Mouse (Mus musculus): ENCODE data around the gene Il1rl2.

The Il1rl2 gene

GRCm38 (mm10) chr1:40378794-40379193, 54.4 kb downstream of the Il1rl2 start:
- peak; percentile 45 to 48 for DNase-seq (ENCODE audit: low spot score in 2 of 2)

GRCm38 (mm10) chr1:40380111-40380510, 55.7 kb downstream of the Il1rl2 start:
- peak; percentile 27 to 60 for DNase-seq (ENCODE audit: low spot score in 2 of 2)

GRCm38 (mm10) chr1:40380990-40381389, 56.6 kb downstream of the Il1rl2 start:
- no peak for DNase-seq (ENCODE audit: low spot score in 2 of 2)

- DNase-seq (ENCODE audit: low spot score in 2 of 2), result no peak
Measured at GRCm38 (mm10) chr1:40382841-40383240, 58.4 kb downstream of the Il1rl2 start.

- DNase-seq (ENCODE audit: low spot score in 2 of 2), result no peak
Measured at GRCm38 (mm10) chr1:40384931-40385545, 60.6 kb downstream of the Il1rl2 start.

GRCm38 (mm10) chr1:40391374-40391773, 67.0 kb downstream of the Il1rl2 start:
- DNase-seq (ENCODE audit: low spot score in 2 of 2), result no peak

GRCm38 (mm10) chr1:40392535-40392934, 68.1 kb downstream of the Il1rl2 start:
- no peak for DNase-seq (ENCODE audit: low spot score in 2 of 2)

GRCm38 (mm10) chr1:40393214-40393613, 68.8 kb downstream of the Il1rl2 start:
- DNase-seq (ENCODE audit: low spot score in 2 of 2), result no peak

- no peak for DNase-seq (ENCODE audit: low spot score in 2 of 2)
Measured at GRCm38 (mm10) chr1:40399639-40400038, 75.2 kb downstream of the Il1rl2 start.

GRCm38 (mm10) chr1:40404682-40405081, 80.3 kb downstream of the Il1rl2 start:
- no peak for DNase-seq (ENCODE audit: low spot score in 2 of 2)

DNA sequence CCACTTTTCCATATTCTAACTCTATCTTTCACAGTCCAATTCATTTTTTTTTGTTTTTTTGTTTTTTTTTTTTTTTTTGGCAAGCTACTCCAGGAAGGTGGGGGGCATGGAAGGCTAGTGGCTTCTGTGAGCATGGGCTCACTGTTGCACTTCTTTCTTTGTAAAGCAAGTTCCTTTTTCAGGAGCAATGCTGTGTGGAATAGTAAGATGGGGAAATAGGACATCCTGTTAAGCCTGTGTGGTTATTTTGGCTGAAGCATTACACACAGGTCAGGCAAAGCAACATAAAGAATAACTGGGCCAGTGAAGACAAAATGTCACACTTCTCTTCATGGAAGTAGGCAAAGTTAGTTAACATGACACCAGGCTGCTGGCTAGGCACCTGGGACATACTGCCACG, 85.5 kb downstream of the Il1rl2 start:
- no peak for DNase-seq (ENCODE audit: low spot score in 2 of 2)

DNA sequence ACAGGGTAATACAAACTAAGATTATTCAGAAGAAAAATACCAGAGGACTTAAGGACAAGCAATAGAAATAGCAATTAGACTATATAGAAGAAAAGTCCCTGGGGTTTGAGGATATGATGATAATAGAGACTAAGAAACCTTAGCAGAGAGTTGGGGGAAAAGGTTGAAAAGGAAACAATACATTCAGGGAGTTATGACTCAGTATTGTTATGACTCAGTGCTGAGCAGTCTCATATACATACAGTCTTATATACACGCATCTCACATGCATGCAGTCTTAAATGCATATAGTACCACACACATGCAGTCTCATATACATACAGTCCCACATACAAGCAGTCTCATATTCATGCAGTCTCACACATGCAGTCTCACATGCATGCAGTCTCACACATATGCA, 88.6 kb downstream of the Il1rl2 start:
- DNase-seq (ENCODE audit: low spot score in 2 of 2), result no peak

DNA sequence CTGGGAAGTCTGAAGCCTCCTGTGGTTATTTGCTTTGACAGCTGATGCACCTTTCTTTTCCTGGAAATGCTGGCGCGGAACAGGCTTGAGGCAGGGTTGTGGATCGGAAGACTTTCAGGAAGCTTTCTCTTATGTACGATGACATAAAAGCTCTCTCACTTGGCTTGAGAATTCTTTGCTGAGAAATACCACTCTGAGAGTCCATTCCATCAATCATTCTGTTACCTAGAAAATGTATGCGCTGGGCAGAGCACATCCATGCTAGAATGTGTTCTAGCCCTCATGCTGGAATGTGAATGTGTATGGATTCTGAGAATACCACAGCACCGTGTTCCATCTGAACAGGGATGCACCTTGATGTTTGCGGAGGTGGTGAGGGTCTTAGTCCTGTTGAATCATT, 89.9 kb downstream of the Il1rl2 start:
- DNase-seq (ENCODE audit: low spot score in 2 of 2), result no peak

GRCm38 (mm10) chr1:40414863-40415656, 90.7 kb downstream of the Il1rl2 start:
- no peak for DNase-seq (ENCODE audit: low spot score in 2 of 2)

GRCm38 (mm10) chr1:40417034-40417433, 92.6 kb downstream of the Il1rl2 start:
- DNase-seq (ENCODE audit: low spot score in 2 of 2), result no peak

Data from urinary bladder, adult 18-20 months (tissue).